Mouse (Mus musculus): ENCODE data around the gene Tgfa. TPM values are rescaled to one million over a fixed set of nuclear protein-coding genes. Genes with fewer than 3 reads are reported as not detected.

The Tgfa gene
- polyA plus RNA-seq, 1 experiment from 2014 or later: 2.2 TPM

DNA sequence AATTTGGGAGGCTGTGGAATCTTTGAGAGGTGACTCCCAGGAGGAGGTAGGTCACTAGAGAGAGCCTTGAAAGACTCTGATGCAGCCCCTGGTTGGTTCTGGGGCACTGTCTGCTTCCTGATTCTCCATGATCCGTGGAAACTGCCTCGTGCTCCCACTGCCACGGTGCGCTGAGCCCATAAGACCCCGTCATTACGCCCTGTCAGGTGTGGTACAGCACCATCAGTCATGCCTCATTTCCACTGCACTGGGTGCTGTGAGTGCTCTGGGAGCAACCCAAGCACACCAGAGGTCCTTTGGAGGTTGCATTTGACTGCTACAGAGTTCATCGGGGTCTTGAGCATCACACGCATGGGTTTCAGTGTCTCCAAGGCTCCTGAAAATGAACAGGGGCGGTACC, 60.9 kb downstream of the Tgfa start:
- Histone ChIP-seq H3K27me3 (ENCODE audit: control insufficient read depth, insufficient read depth, low read length) (no peaks in the 10 kb centered on the region), H3K4me2 (ENCODE audit: low read depth) (no peak overlapping the region), H3K4me3 (ENCODE audit: low read depth, low read length) (no peak overlapping the region), H3K27ac (ENCODE audit: low read depth, low read length) (no peak overlapping the region), H3K9ac (ENCODE audit: low read length) (no peak overlapping the region), H3K36me3 (ENCODE audit: control insufficient read depth, insufficient read depth, low read length) (no peaks in the 10 kb centered on the region), H3K9me3 (ENCODE audit: control insufficient read depth, low read length) (no peaks in the 10 kb centered on the region), H3K4me1 (ENCODE audit: control insufficient read depth, insufficient read depth, low read length) (no peaks in the 10 kb centered on the region)
- WGBS: 81% methylated on average over 9 of the region's 9 CpGs
- ATAC-seq (ENCODE audit: insufficient read depth, low FRiP score, low TSS enrichment) (no peak), DNase-seq (ENCODE audit: low spot score) (no peak)

DNA sequence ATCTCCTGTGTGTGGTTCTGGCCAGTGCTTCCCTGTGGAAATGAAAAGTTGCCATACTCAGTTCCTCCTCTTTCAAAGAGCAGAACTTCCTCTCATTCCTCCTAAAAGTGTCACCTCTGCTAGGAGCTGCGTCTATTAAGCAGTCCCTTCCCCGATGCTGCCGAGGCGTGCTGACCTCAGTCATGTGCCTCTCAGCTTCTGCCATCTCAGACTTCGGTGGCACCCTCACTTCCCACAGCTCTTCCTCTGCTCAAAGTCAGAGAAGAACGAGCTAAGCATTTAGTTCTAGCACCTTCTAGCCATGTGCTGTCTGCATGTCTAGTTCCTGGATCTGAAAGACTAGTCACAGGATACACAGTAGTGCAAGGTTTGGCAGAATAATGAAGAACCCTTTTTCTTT, 64.2 kb downstream of the Tgfa start:
- H3K9ac ChIP-seq (ENCODE audit: low read length): no peak overlapping the region
- H3K27ac ChIP-seq (ENCODE audit: low read depth, low read length): no peak overlapping the region
- H3K36me3 ChIP-seq (ENCODE audit: control insufficient read depth, insufficient read depth, low read length): no peaks in the 10 kb centered on the region
- DNase-seq (ENCODE audit: low spot score) (no peak), ATAC-seq (ENCODE audit: insufficient read depth, low FRiP score, low TSS enrichment) (no peak)
- no peaks in the 10 kb centered on the region for H3K27me3 ChIP-seq (ENCODE audit: control insufficient read depth, insufficient read depth, low read length)
- H3K4me3 ChIP-seq (ENCODE audit: low read depth, low read length): no peak overlapping the region
- H3K4me2 ChIP-seq (ENCODE audit: low read depth): no peak overlapping the region
- H3K9me3 ChIP-seq (ENCODE audit: control insufficient read depth, low read length): no peaks in the 10 kb centered on the region
- no peaks in the 10 kb centered on the region for H3K4me1 ChIP-seq (ENCODE audit: control insufficient read depth, insufficient read depth, low read length)
- WGBS: 98% methylated on average over 6 of the region's 6 CpGs

GRCm38 (mm10) chr6:86260322-86261050, 65.5 kb downstream of the Tgfa start:
- no peak overlapping the region for H3K4me2 ChIP-seq (ENCODE audit: low read depth)
- whole genome bisulfite sequencing: 45% methylated on average over 7 of the region's 7 CpGs
- ATAC-seq (ENCODE audit: insufficient read depth, low FRiP score, low TSS enrichment) (no peak), DNase-seq (ENCODE audit: low spot score) (no peak)
- H3K9ac ChIP-seq (ENCODE audit: low read length): no peak overlapping the region
- no peaks in the 10 kb centered on the region for H3K4me1 ChIP-seq (ENCODE audit: control insufficient read depth, insufficient read depth, low read length)
- no peak overlapping the region for H3K4me3 ChIP-seq (ENCODE audit: low read depth, low read length)
- H3K27me3 ChIP-seq (ENCODE audit: control insufficient read depth, insufficient read depth, low read length): no peaks in the 10 kb centered on the region
- H3K36me3 ChIP-seq (ENCODE audit: control insufficient read depth, insufficient read depth, low read length): no peaks in the 10 kb centered on the region
- no peak overlapping the region for H3K27ac ChIP-seq (ENCODE audit: low read depth, low read length)
- no peaks in the 10 kb centered on the region for H3K9me3 ChIP-seq (ENCODE audit: control insufficient read depth, low read length)

- Histone ChIP-seq H3K9me3 (ENCODE audit: control insufficient read depth, low read length) (no peaks in the 10 kb centered on the region), H3K27ac (ENCODE audit: low read depth, low read length) (no peak overlapping the region), H3K27me3 (ENCODE audit: control insufficient read depth, insufficient read depth, low read length) (no peaks in the 10 kb centered on the region), H3K36me3 (ENCODE audit: control insufficient read depth, insufficient read depth, low read length) (no peaks in the 10 kb centered on the region), H3K4me3 (ENCODE audit: low read depth, low read length) (no peak overlapping the region), H3K4me1 (ENCODE audit: control insufficient read depth, insufficient read depth, low read length) (no peaks in the 10 kb centered on the region), H3K9ac (ENCODE audit: low read length) (no peak overlapping the region), H3K4me2 (ENCODE audit: low read depth) (no peak overlapping the region)
- DNase-seq (ENCODE audit: low spot score) (no peak), ATAC-seq (ENCODE audit: insufficient read depth, low FRiP score, low TSS enrichment) (no peak)
- 88% methylated on average over 5 of the region's 5 CpGs for WGBS
Measured at GRCm38 (mm10) chr6:86266786-86267185, 71.8 kb downstream of the Tgfa start.

- H3K27ac ChIP-seq (ENCODE audit: low read depth, low read length): no peak overlapping the region
- H3K4me3 ChIP-seq (ENCODE audit: low read depth, low read length): no peak overlapping the region
- H3K27me3 ChIP-seq (ENCODE audit: control insufficient read depth, insufficient read depth, low read length): no peaks in the 10 kb centered on the region
- H3K9ac ChIP-seq (ENCODE audit: low read length): no peak overlapping the region
- no peaks in the 10 kb centered on the region for H3K4me1 ChIP-seq (ENCODE audit: control insufficient read depth, insufficient read depth, low read length)
- 64% methylated on average over 8 of the region's 8 CpGs for WGBS
- H3K9me3 ChIP-seq (ENCODE audit: control insufficient read depth, low read length): no peaks in the 10 kb centered on the region
- DNase-seq (ENCODE audit: low spot score): no peak
- ATAC-seq (ENCODE audit: insufficient read depth, low FRiP score, low TSS enrichment): no peak
- no peaks in the 10 kb centered on the region for H3K36me3 ChIP-seq (ENCODE audit: control insufficient read depth, insufficient read depth, low read length)
- H3K4me2 ChIP-seq (ENCODE audit: low read depth): no peak overlapping the region
Measured at GRCm38 (mm10) chr6:86270373-86271068, 75.5 kb downstream of the Tgfa start.

DNA sequence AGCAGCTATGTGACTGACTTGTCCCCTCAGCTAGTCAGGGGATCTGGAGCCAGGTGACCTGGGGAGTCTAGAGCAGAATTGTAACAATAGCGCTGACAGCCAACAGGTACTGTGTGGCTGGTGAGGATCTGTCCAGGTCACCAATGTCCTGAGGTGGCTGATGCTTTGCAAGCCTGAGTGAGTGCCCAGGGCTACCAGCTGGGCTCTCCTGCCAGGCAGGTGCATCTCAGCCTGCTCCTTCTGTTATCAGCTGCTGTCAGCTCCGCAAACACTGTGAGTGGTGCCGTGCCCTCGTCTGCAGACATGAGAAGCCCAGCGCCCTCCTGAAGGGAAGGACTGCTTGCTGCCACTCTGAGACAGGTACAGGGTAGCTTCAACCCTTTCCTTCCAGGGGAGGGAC, 76.1 kb downstream of the Tgfa start:
- Histone ChIP-seq H3K4me2 (ENCODE audit: low read depth) (no peak overlapping the region), H3K4me3 (ENCODE audit: low read depth, low read length) (no peak overlapping the region), H3K27ac (ENCODE audit: low read depth, low read length) (no peak overlapping the region), H3K4me1 (ENCODE audit: control insufficient read depth, insufficient read depth, low read length) (no peaks in the 10 kb centered on the region), H3K36me3 (ENCODE audit: control insufficient read depth, insufficient read depth, low read length) (no peaks in the 10 kb centered on the region), H3K9me3 (ENCODE audit: control insufficient read depth, low read length) (no peaks in the 10 kb centered on the region), H3K9ac (ENCODE audit: low read length) (no peak overlapping the region), H3K27me3 (ENCODE audit: control insufficient read depth, insufficient read depth, low read length) (no peaks in the 10 kb centered on the region)
- DNase-seq (ENCODE audit: low spot score) (no peak), ATAC-seq (ENCODE audit: insufficient read depth, low FRiP score, low TSS enrichment) (no peak)
- 81% methylated on average over 5 of the region's 5 CpGs for WGBS

DNA sequence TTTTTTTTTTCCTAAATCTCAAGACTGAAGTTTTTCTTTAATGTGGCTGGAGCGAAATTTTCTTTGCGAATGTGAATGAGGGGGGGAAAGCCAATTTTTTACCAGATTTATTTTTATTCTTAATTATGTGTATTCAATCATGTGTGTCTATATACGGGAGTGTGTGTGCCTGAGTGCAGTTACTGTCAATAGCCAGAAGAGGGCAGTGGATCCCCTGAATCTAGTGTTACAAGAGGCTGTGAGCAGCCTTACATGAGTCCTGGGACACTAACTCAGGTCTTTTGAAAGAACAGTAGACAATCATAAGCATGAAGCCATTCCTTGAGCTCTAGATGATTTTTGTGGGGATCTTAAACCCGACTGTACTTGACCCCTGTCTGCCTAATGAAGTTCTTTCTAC, 80.7 kb downstream of the Tgfa start:
- ATAC-seq (ENCODE audit: insufficient read depth, low FRiP score, low TSS enrichment) (no peak), DNase-seq (ENCODE audit: low spot score) (no peak)
- H3K9me3 ChIP-seq (ENCODE audit: control insufficient read depth, low read length): no peaks in the 10 kb centered on the region
- 89% methylated on average over 4 of the region's 4 CpGs for WGBS
- no peak overlapping the region for H3K4me2 ChIP-seq (ENCODE audit: low read depth)
- no peaks in the 10 kb centered on the region for H3K27me3 ChIP-seq (ENCODE audit: control insufficient read depth, insufficient read depth, low read length)
- H3K36me3 ChIP-seq (ENCODE audit: control insufficient read depth, insufficient read depth, low read length): no peaks in the 10 kb centered on the region
- H3K27ac ChIP-seq (ENCODE audit: low read depth, low read length): no peak overlapping the region
- no peak overlapping the region for H3K9ac ChIP-seq (ENCODE audit: low read length)
- no peaks in the 10 kb centered on the region for H3K4me1 ChIP-seq (ENCODE audit: control insufficient read depth, insufficient read depth, low read length)
- no peak overlapping the region for H3K4me3 ChIP-seq (ENCODE audit: low read depth, low read length)

DNA sequence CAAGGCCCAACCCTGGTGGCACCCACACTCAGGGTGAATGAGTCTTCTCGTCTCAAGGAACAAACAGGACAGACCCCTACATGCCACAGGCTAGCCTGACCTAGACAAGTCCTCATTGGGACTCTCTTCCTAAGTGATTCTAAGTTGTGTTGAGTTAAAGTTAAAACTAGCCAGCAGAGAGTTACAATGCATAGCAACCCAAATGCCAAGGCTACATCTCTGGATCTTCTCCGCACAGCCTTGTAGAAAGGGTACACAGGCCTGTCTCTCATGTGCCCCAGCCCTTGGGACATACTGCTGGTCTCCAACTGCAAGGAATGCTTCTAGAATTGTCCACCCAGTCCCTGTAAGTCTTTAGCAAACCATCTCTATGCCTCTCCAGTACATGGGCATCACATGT, 81.8 kb downstream of the Tgfa start:
- no peak for ATAC-seq (ENCODE audit: insufficient read depth, low FRiP score, low TSS enrichment)
- Histone ChIP-seq H3K4me2 (ENCODE audit: low read depth) (no peak overlapping the region), H3K27me3 (ENCODE audit: control insufficient read depth, insufficient read depth, low read length) (no peaks in the 10 kb centered on the region), H3K27ac (ENCODE audit: low read depth, low read length) (no peak overlapping the region), H3K36me3 (ENCODE audit: control insufficient read depth, insufficient read depth, low read length) (no peaks in the 10 kb centered on the region), H3K4me1 (ENCODE audit: control insufficient read depth, insufficient read depth, low read length) (no peaks in the 10 kb centered on the region), H3K9me3 (ENCODE audit: control insufficient read depth, low read length) (no peaks in the 10 kb centered on the region), H3K4me3 (ENCODE audit: low read depth, low read length) (no peak overlapping the region), H3K9ac (ENCODE audit: low read length) (no peak overlapping the region)
- 91% methylated on average over 2 of the region's 2 CpGs for WGBS
- no peak for DNase-seq (ENCODE audit: low spot score)

- no peak overlapping the region for H3K4me3 ChIP-seq (ENCODE audit: low read depth, low read length)
- no peak for DNase-seq (ENCODE audit: low spot score)
- no peaks in the 10 kb centered on the region for H3K4me1 ChIP-seq (ENCODE audit: control insufficient read depth, insufficient read depth, low read length)
- H3K36me3 ChIP-seq (ENCODE audit: control insufficient read depth, insufficient read depth, low read length): no peaks in the 10 kb centered on the region
- WGBS: 75% methylated on average over 7 of the region's 7 CpGs
- no peak overlapping the region for H3K4me2 ChIP-seq (ENCODE audit: low read depth)
- H3K27me3 ChIP-seq (ENCODE audit: control insufficient read depth, insufficient read depth, low read length): no peaks in the 10 kb centered on the region
- no peak for ATAC-seq (ENCODE audit: insufficient read depth, low FRiP score, low TSS enrichment)
- H3K9me3 ChIP-seq (ENCODE audit: control insufficient read depth, low read length): no peaks in the 10 kb centered on the region
- H3K9ac ChIP-seq (ENCODE audit: low read length): no peak overlapping the region
- H3K27ac ChIP-seq (ENCODE audit: low read depth, low read length): no peak overlapping the region
Measured at GRCm38 (mm10) chr6:86277620-86278019, 82.6 kb downstream of the Tgfa start.

Measured in neural tube, embryonic 11.5 days (tissue).